Mouse (Mus musculus) neural tube, embryonic 14.5 days (tissue): Measurements from ENCODE around the gene Gabrg3. TPM values are rescaled to one million over a fixed set of nuclear protein-coding genes. Genes with fewer than 3 reads are reported as not detected.

ENCODE experiments used
- ATAC-seq: fragments of 200-750 bp; cut with Nextera tagmentation; 2 replicates; pipeline ENCODE4 v1.8.0; 2017; ENCODE audit warnings: low read depth, mild to moderate bottlenecking, moderate TSS enrichment, moderate library complexity
- H3K27ac ChIP-seq: fragments of 300-500 bp; sonication (generic); 2 replicates; pipeline ENCODE4 v1.5.1; 2014; ENCODE audit warnings: low read depth, mild to moderate bottlenecking, control low read depth, low read length, moderate library complexity, mixed read lengths
- H3K27me3 ChIP-seq: fragments of 300-500 bp; sonication (generic); 2 replicates; pipeline ENCODE4 v1.6.1; 2014; ENCODE audit warnings: low read length; ENCODE audit not compliant: control insufficient read depth, insufficient read depth
- H3K36me3 ChIP-seq: fragments of 300-500 bp; sonication (generic); 2 replicates; pipeline ENCODE4 v1.6.1; 2014; ENCODE audit warnings: low read length, mixed read lengths; ENCODE audit not compliant: control insufficient read depth, insufficient read depth
- H3K4me1 ChIP-seq: fragments of 300-500 bp; sonication (generic); 2 replicates; pipeline ENCODE4 v1.6.1; 2014; ENCODE audit warnings: low read length; ENCODE audit not compliant: control insufficient read depth, insufficient read depth
- H3K4me2 ChIP-seq: fragments of 300-500 bp; sonication (generic); 2 replicates; pipeline ENCODE4 v1.6.1; 2014; ENCODE audit warnings: mild to moderate bottlenecking, low read depth, low read length, control low read depth
- H3K4me3 ChIP-seq: fragments of 300-500 bp; sonication (generic); 2 replicates; pipeline ENCODE4 v1.5.1; 2014; ENCODE audit warnings: low read depth, low read length, control low read depth, mixed read lengths
- H3K9ac ChIP-seq: fragments of 300-500 bp; sonication (generic); replicated peaks from 2 replicates; pipeline ENCODE4 v1.6.1; 2014; ENCODE audit warnings: low read depth, mild to moderate bottlenecking, control low read depth, low read length, mixed read lengths
- H3K9me3 ChIP-seq: fragments of 300-500 bp; sonication (generic); 2 replicates; pipeline ENCODE4 v1.6.1; 2016; ENCODE audit warnings: low read length; ENCODE audit not compliant: control insufficient read depth
- WGBS: fragments of 180-500 bp; shearing (Covaris S2); extraction: QIAGEN DNeasy Blood & Tissue Kit; methylation state at CpG from one replicate; pipeline ENCODE4 v1.1.7; 2014; 5-methylcytosine and 5-hydroxymethylcytosine counted together
- polyA plus RNA-seq: library from polyadenylated mRNA; unstranded; fragments of >200 nt; fragmentation: Nextera tagmentation; extraction: Ambion mirVana; gene quantifications from 2 replicates; pipeline ENCODE4 v1.2.1, GENCODE M21; 2014

The Gabrg3 gene
- polyA plus RNA-seq, 1 experiment from 2014 or later = 16.4 TPM

DNA sequence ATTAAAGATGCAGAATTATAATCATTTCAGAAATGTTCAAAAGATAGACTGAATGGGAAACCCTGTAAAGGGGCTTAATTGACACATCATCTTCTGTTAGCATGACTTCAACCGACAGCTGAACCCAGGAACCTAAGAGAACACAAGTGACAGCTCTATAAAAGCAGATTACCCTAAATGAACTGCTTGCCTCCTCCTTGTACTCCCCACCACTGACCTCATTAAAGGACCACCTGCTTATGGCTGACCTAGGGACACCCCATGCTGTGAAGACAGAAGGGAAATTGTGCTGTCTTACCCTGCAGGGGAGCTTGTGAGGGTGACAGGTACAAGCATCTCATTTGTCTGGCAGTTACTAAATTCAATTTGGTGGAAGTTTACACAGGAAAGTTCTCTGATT is 467.5 kb downstream of the Gabrg3 start:
- Histone ChIP-seq H3K4me1 (no peaks in the 10 kb centered on the region), H3K4me3 (no peak overlapping the region), H3K27ac (no peak overlapping the region), H3K9ac (no peak overlapping the region), H3K36me3 (no peaks in the 10 kb centered on the region), H3K27me3 (no peaks in the 10 kb centered on the region), H3K9me3 (no peaks in the 10 kb centered on the region), H3K4me2 (no peak overlapping the region)
- 31% methylated on average over 1 of the region's 1 CpGs for WGBS
- no peak for ATAC-seq

DNA sequence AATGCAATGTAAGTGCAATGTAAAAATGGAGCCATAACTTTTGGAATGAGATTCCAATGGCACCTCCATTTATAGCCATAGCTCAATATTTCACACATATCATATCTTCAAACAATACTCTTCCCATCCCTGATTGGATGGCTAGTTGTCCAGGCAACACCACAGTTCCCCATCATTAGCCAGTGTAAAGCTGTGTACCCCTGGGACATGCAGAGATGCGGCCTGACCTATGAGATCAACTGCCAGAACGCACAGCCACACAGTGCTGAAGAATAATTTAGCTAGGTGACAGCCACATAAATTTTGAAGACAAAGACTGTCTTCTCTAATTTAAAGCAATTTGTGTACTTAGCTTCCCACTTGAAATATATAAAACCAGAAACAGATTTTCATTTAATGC is 472.1 kb downstream of the Gabrg3 start:
- Histone ChIP-seq H3K27ac (no peak overlapping the region), H3K4me1 (no peaks in the 10 kb centered on the region), H3K36me3 (no peaks in the 10 kb centered on the region), H3K9me3 (no peaks in the 10 kb centered on the region), H3K4me3 (no peak overlapping the region), H3K4me2 (no peak overlapping the region), H3K9ac (no peak overlapping the region), H3K27me3 (no peaks in the 10 kb centered on the region)
- 0 out of 2 replicates have a peak, but pooled peaks have one; percentile 60 for ATAC-seq
- 37% methylated on average over 2 of the region's 2 CpGs for WGBS

- ATAC-seq = no peak
- Histone ChIP-seq H3K4me3 (no peak overlapping the region), H3K36me3 (no peaks in the 10 kb centered on the region), H3K27me3 (no peaks in the 10 kb centered on the region), H3K9ac (no peak overlapping the region), H3K9me3 (no peaks in the 10 kb centered on the region), H3K27ac (no peak overlapping the region), H3K4me1 (no peaks in the 10 kb centered on the region), H3K4me2 (no peak overlapping the region)
- WGBS = 59% methylated on average over 4 of the region's 4 CpGs
Observed at GRCm38 (mm10) chr7:56899762-56900161, 487.2 kb downstream of the Gabrg3 start.

- Histone ChIP-seq H3K27me3 (no peaks in the 10 kb centered on the region), H3K27ac (no peak overlapping the region), H3K4me3 (no peak overlapping the region), H3K36me3 (no peaks in the 10 kb centered on the region), H3K9me3 (peaks cover 4% of the 10 kb centered on the region; the same call in 1 of the 2 replicates), H3K4me2 (no peak overlapping the region), H3K9ac (no peak overlapping the region), H3K4me1 (no peaks in the 10 kb centered on the region)
- no peak for ATAC-seq
- 96% methylated on average over 1 of the region's 1 CpGs for whole genome bisulfite sequencing
Observed at GRCm38 (mm10) chr7:56867314-56868075, 519.5 kb downstream of the Gabrg3 start.

DNA sequence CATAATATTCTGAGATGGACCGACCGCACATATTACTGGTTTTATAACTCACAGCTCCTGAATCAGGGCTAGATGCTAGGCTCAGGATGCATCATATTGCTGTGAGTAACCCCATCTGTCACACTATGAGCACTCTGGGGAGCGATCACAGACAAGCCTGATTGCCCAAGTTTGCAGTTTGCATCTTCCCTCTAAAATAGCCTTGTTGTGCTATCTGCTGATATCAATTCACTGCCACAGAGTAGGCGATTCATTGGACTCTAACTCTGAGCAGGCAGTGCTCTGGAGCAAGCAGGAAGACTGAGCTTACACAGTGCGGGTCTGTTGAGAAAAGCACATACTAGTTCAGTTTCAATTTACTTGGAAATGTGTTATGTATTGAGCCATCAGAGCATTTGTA is 543.4 kb downstream of the Gabrg3 start:
- Histone ChIP-seq H3K4me3 (no peak overlapping the region), H3K36me3 (no peaks in the 10 kb centered on the region), H3K4me1 (no peaks in the 10 kb centered on the region), H3K4me2 (no peak overlapping the region), H3K27me3 (no peaks in the 10 kb centered on the region), H3K9ac (no peak overlapping the region), H3K9me3 (no peaks in the 10 kb centered on the region), H3K27ac (no peak overlapping the region)
- no peak for ATAC-seq
- WGBS = 92% methylated on average over 5 of the region's 5 CpGs

- Histone ChIP-seq H3K27ac (no peak overlapping the region), H3K27me3 (no peaks in the 10 kb centered on the region), H3K36me3 (no peaks in the 10 kb centered on the region), H3K4me2 (no peak overlapping the region), H3K4me3 (no peak overlapping the region), H3K9ac (no peak overlapping the region), H3K4me1 (no peaks in the 10 kb centered on the region), H3K9me3 (no peaks in the 10 kb centered on the region)
- ATAC-seq = no peak
- 84% methylated on average over 6 of the region's 6 CpGs for WGBS
Observed at GRCm38 (mm10) chr7:56825446-56825845, 561.5 kb downstream of the Gabrg3 start.

- Histone ChIP-seq H3K4me1 (no peaks in the 10 kb centered on the region), H3K4me2 (no peak overlapping the region), H3K27ac (no peak overlapping the region), H3K36me3 (no peaks in the 10 kb centered on the region), H3K9me3 (no peaks in the 10 kb centered on the region), H3K27me3 (no peaks in the 10 kb centered on the region), H3K9ac (no peak overlapping the region), H3K4me3 (no peak overlapping the region)
- ATAC-seq = no peak
- 83% methylated on average over 1 of the region's 1 CpGs for WGBS
Observed at GRCm38 (mm10) chr7:56801841-56802240, 585.1 kb downstream of the Gabrg3 start.

- Histone ChIP-seq H3K9me3 (no peaks in the 10 kb centered on the region), H3K4me2 (no peak overlapping the region), H3K36me3 (no peaks in the 10 kb centered on the region), H3K4me1 (no peaks in the 10 kb centered on the region), H3K9ac (no peak overlapping the region), H3K27ac (no peak overlapping the region), H3K4me3 (no peak overlapping the region), H3K27me3 (no peaks in the 10 kb centered on the region)
- no peak for ATAC-seq
- WGBS = 76% methylated on average over 1 of the region's 1 CpGs
Observed at GRCm38 (mm10) chr7:56779122-56779521, 607.9 kb downstream of the Gabrg3 start.

DNA sequence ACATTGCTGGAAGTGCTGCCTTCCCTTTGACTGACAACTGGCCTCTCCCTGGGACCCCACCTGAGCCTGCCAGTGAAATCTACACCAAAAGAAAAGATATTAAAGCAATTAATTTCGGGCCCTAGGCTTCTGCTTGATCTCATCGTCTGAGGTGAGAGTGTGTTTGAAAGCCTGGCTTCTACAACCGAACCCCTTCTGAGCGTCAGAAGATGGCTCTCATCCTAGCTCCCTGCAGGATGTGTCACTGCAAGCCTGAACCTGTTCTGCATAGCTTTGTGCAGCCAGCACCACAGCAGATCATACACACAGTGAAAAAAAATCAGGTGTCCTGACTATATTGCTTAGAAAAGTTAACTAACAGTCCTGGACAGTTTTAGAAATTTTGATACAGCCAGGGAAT is 618.8 kb downstream of the Gabrg3 start:
- Histone ChIP-seq H3K27ac (no peak overlapping the region), H3K4me2 (no peak overlapping the region), H3K4me3 (no peak overlapping the region), H3K9me3 (no peaks in the 10 kb centered on the region), H3K36me3 (no peaks in the 10 kb centered on the region), H3K27me3 (no peaks in the 10 kb centered on the region), H3K9ac (no peak overlapping the region), H3K4me1 (no peaks in the 10 kb centered on the region)
- ATAC-seq = no peak
- WGBS = 79% methylated on average over 4 of the region's 4 CpGs
